Mouse (Mus musculus) neural tube, embryonic 12.5 days (tissue): ENCODE results near the gene Gfy. TPM values are rescaled to one million over a fixed set of nuclear protein-coding genes. Genes with fewer than 3 reads are reported as not detected.
A peak's percentile ranks its signal among the peaks of the same experiment; 100 is the strongest.

Experiments
- ATAC-seq: fragments of 200-750 bp; cut with Nextera tagmentation; 2 replicates; pipeline ENCODE4 v1.8.0; 2017; ENCODE audit warnings: low read depth, mild to moderate bottlenecking, moderate TSS enrichment, moderate library complexity; ENCODE audit not compliant: low FRiP score
- H3K27ac ChIP-seq: fragments of 300-500 bp; sonication (generic); 2 replicates; pipeline ENCODE4 v1.5.1; 2016
- H3K27me3 ChIP-seq: fragments of 300-500 bp; sonication (generic); replicated peaks from 2 replicates; pipeline ENCODE4 v1.6.1; 2016; ENCODE audit warnings: mild to moderate bottlenecking
- H3K36me3 ChIP-seq: fragments of 300-500 bp; sonication (generic); 2 replicates; pipeline ENCODE4 v1.6.1; 2016; ENCODE audit warnings: mild to moderate bottlenecking
- H3K4me1 ChIP-seq: fragments of 300-500 bp; sonication (generic); 2 replicates; pipeline ENCODE4 v1.6.1; 2016
- H3K4me2 ChIP-seq: fragments of 300-500 bp; sonication (generic); replicated peaks from 2 replicates; pipeline ENCODE4 v1.6.1; 2016; ENCODE audit warnings: mild to moderate bottlenecking
- H3K4me3 ChIP-seq: fragments of 300-500 bp; sonication (generic); 2 replicates; pipeline ENCODE4 v1.5.1; 2016
- H3K9ac ChIP-seq: fragments of 300-500 bp; sonication (generic); 2 replicates; pipeline ENCODE4 v1.6.1; 2016; ENCODE audit warnings: mild to moderate bottlenecking
- H3K9me3 ChIP-seq: fragments of 300-500 bp; sonication (generic); 2 replicates; pipeline ENCODE4 v1.6.1; 2016; ENCODE audit warnings: mild to moderate bottlenecking
- WGBS: fragments of 180-500 bp; shearing (Covaris S2); methylation state at CpG from one replicate; pipeline ENCODE4 v1.1.7; 2016; 5-methylcytosine and 5-hydroxymethylcytosine counted together
- polyA plus RNA-seq: library from polyadenylated mRNA; unstranded; fragments of >200 nt; fragmentation: Nextera tagmentation; extraction: Ambion mirVana; gene quantifications from 2 replicates; pipeline ENCODE4 v1.2.1, GENCODE M21; 2016

The Gfy gene
- polyA plus RNA-seq, 1 experiment from 2014 or later = not detected

DNA sequence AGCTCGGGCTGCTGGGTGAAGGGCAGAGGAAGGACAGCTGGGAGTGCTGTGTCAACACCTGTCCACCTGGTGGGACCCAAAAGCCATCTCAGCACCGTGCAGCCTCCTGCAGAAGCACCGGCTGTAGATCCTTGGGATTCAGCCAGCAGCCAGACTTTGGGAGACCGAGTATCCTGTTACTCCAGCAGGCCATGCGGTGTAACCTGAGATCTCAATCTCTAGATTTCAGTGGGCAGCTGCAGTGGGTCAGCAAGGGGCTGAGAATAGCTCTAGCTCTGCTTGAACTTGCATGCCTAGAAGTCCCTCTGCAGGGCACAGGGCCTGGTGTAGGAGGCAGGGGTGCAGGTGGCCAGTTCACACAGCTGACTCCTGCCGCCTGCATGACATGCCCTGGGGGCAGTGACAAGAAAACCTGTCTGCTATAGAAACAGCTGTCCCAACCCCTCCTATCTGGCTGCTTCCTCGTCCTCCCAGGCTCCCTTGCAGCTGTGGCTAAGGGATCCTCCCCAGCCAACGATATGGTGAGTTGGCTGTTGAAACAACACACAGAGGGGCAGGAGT lies 12.5 kb upstream of the Gfy start:
- no peak overlapping the region for H3K9ac ChIP-seq
- H3K4me1 ChIP-seq = peaks cover 7% of the 10 kb centered on the region
- WGBS = 21% methylated on average over 8 of the region's 8 CpGs
- H3K36me3 ChIP-seq = no peaks in the 10 kb centered on the region
- peaks cover 31% of the 10 kb centered on the region for H3K27me3 ChIP-seq
- H3K9me3 ChIP-seq = no peaks in the 10 kb centered on the region
- no peak overlapping the region for H3K4me2 ChIP-seq
- H3K27ac ChIP-seq = no peak overlapping the region
- H3K4me3 ChIP-seq = no peak overlapping the region
- ATAC-seq = no peak

DNA sequence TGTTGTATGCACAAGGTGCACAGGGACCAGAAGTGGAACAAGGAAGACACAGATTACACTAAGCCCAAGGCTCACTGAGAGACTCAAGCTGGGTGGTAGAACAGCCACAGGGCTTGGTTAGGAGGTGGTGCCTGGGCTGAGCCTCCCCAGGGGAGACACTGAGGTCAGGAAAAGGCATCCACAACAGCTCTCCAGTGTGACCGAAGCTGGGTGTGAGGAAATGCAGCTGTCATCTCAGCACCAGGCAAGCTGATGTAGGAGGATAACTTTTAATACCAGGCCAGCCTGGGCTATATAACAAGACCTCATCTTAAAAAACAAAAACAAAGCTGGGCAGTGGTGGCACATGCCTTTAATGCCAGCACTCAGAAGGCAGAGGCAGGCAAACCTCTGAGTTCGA lies 11.8 kb upstream of the Gfy start:
- Histone ChIP-seq H3K4me1 (peaks cover 7% of the 10 kb centered on the region), H3K9ac (no peak overlapping the region), H3K4me2 (no peak overlapping the region), H3K27ac (no peak overlapping the region), H3K4me3 (no peak overlapping the region), H3K27me3 (peaks cover 35% of the 10 kb centered on the region), H3K36me3 (no peaks in the 10 kb centered on the region), H3K9me3 (no peaks in the 10 kb centered on the region)
- ATAC-seq = no peak
- 80% methylated on average over 2 of the region's 2 CpGs for WGBS

DNA sequence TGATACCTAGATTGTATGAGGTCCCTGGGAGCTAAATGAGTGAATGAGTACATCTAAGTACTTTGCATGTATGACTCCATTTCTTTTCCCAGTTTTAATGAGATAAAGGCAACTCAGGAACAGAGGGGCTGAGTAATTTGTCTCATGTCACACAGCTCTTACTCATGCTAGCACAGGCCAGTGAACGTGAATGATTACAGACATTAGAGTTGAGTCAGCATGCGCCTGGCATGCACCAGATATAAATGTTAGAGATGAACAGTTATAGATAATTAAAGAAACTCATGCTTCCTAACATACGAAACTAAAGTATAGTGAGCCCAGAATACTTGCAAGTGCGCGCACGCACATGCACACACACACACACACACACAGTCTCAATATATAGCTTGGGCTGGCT lies 10.8 kb upstream of the Gfy start:
- peaks cover 43% of the 10 kb centered on the region for H3K27me3 ChIP-seq
- ATAC-seq = no peak
- H3K4me2 ChIP-seq = no peak overlapping the region
- no peaks in the 10 kb centered on the region for H3K9me3 ChIP-seq
- no peak overlapping the region for H3K27ac ChIP-seq
- 95% methylated on average over 6 of the region's 6 CpGs for WGBS
- H3K9ac ChIP-seq = no peak overlapping the region
- H3K4me1 ChIP-seq = peaks cover 7% of the 10 kb centered on the region
- H3K4me3 ChIP-seq = no peak overlapping the region
- H3K36me3 ChIP-seq = no peaks in the 10 kb centered on the region

DNA sequence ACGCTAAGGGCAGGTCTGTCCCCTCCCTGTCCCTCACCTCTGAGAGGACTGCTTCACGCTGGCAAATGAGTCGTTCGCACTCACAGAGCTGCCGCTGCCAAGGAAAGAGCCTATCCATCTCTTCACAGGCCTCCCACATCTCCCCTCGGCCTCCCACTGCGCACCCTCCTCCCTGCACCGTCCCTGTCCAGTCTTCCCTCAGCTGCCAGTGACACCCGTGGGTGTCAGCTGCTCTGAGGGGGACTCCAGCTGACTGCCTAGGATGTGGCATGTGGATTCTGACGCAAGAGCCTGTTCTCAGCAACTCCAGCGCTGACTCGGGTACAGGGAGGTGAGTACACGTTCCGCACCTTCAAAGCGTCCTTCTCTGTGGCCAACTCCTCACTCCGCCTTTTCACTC lies 10.2 kb upstream of the Gfy start:
- 61% methylated on average over 16 of the region's 16 CpGs for WGBS
- H3K27ac ChIP-seq = no peak overlapping the region
- no peak overlapping the region for H3K4me3 ChIP-seq
- H3K4me1 ChIP-seq = peaks cover 7% of the 10 kb centered on the region
- no peaks in the 10 kb centered on the region for H3K9me3 ChIP-seq
- H3K9ac ChIP-seq = no peak overlapping the region
- no peak for ATAC-seq
- H3K36me3 ChIP-seq = no peaks in the 10 kb centered on the region
- peaks cover 46% of the 10 kb centered on the region for H3K27me3 ChIP-seq
- H3K4me2 ChIP-seq = no peak overlapping the region

DNA sequence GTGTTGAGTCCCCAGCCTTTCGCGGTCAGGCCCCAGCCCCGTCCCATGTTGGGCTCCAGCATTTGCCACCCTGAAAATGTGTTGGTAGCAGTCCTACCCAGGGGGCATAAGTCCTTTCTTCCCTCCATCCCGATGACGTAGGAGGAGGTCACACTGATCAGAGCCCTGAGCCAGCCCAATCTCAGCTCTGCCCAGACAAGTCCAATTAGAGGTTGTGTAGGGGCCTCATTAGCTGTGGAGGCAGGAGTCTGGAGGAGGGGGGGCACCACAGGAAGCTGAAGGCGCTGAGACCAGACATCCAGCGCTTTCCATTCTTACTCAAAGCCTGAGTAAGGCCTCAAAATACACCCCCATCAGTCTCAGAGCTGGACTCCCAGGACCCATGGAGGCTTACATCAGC lies 6.6 kb upstream of the Gfy start:
- WGBS = 63% methylated on average over 7 of the region's 7 CpGs

DNA sequence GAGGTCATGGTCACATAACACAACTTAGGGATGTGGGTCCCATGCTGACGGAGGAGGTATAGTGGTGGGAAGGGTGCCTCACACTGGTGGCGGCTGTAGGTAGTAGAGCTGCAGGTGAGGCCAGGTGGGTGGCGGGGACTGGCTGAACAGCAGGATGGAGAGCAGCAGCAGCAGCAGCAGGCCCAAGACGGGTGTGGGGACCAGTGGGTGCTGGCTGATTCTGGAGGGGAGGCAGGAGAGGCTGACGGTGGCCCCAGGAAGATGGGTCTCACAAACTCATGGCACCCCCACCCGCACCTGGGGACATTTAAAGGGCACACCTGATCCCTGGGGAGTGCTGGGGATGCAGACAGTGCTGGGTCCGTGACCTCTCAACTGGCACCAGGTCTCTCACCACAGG lies 4.3 kb upstream of the Gfy start:
- no peak overlapping the region for H3K9ac ChIP-seq
- ATAC-seq = no peak
- no peak overlapping the region for H3K4me2 ChIP-seq
- H3K27me3 ChIP-seq = peaks cover 90% of the 10 kb centered on the region
- 62% methylated on average over 7 of the region's 7 CpGs for WGBS
- no peaks in the 10 kb centered on the region for H3K36me3 ChIP-seq
- no peak overlapping the region for H3K27ac ChIP-seq
- 0 out of 2 replicates have a peak, but pooled peaks cover 4% of the 10 kb centered on the region for H3K9me3 ChIP-seq
- H3K4me1 ChIP-seq = peaks cover 15% of the 10 kb centered on the region
- no peak overlapping the region for H3K4me3 ChIP-seq

More for the DNA sequence above, 6.6 kb upstream of the Gfy start:
- no peak for ATAC-seq
- H3K27me3 ChIP-seq = peaks cover 74% of the 10 kb centered on the region
- no peak overlapping the region for H3K4me2 ChIP-seq
- 0 out of 2 replicates have a peak, but pooled peaks cover 2% of the 10 kb centered on the region for H3K9me3 ChIP-seq
- no peak overlapping the region for H3K4me3 ChIP-seq
- no peak overlapping the region for H3K9ac ChIP-seq
- H3K4me1 ChIP-seq = peaks cover 14% of the 10 kb centered on the region
- no peaks in the 10 kb centered on the region for H3K36me3 ChIP-seq
- H3K27ac ChIP-seq = no peak overlapping the region

DNA sequence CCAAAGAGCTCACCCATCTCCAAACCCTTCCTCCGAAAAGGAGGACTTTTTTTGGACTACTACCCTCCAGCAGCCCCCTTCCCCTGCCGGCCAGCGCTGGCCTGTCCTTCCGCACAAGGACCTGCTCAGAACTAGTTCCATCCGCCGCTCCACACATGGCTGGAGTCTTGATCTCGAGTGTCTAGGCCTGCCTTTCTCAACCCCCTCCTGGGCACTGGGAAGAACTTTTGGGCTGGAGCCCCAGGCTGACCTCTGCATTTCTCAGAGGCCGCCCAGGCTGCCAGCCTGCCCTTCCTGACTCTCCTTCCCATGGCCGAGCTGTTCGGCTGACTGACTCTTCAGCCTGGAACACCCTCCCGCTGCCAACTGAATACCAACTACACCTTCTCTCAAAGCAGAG lies 3.2 kb upstream of the Gfy start:
- H3K9me3 ChIP-seq = 0 out of 2 replicates have a peak, but pooled peaks cover 4% of the 10 kb centered on the region
- H3K27ac ChIP-seq = no peak overlapping the region
- peak overlapping the region; percentile 54 for H3K4me2 ChIP-seq
- H3K27me3 ChIP-seq = peaks cover 93% of the 10 kb centered on the region
- ATAC-seq = no peak
- 18% methylated on average over 11 of the region's 11 CpGs for WGBS
- H3K36me3 ChIP-seq = no peaks in the 10 kb centered on the region
- H3K4me1 ChIP-seq = peaks cover 15% of the 10 kb centered on the region
- H3K9ac ChIP-seq = 0 out of 2 replicates have a peak overlapping the region, but pooled peaks have one; percentile 29
- H3K4me3 ChIP-seq = peak overlapping the region; percentile 18

DNA sequence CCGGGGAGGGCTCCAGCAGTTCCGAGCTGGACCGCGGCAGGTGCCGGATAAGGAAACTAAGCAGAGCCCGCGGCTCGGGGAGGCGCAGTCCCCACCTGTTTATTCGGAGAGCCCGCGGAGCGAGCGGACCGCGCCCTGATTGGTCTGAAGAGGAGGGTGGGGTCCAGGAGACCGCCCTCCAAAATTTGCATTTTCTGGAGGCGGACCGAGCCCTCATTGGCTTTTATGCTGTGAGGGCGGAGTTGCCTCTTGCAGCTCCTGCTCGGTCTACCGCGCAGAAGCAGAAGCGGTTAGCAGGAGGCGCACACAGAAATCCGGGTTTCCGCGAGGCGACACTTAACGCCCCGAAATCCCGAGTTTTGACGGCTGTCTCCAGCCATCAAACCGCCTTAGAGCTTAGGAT lies 2.8 kb upstream of the Gfy start:
- Histone ChIP-seq H3K9ac (0 out of 2 replicates have a peak overlapping the region, but pooled peaks have one; percentile 29), H3K27me3 (peaks cover 96% of the 10 kb centered on the region), H3K27ac (no peak overlapping the region), H3K4me2 (peak overlapping the region; percentile 54), H3K9me3 (0 out of 2 replicates have a peak, but pooled peaks cover 4% of the 10 kb centered on the region), H3K4me3 (peak overlapping the region; percentile 19), H3K4me1 (peaks cover 15% of the 10 kb centered on the region), H3K36me3 (no peaks in the 10 kb centered on the region)
- ATAC-seq = peak; percentile 71
- WGBS = under 1% methylated on average over 34 of the region's 34 CpGs

DNA sequence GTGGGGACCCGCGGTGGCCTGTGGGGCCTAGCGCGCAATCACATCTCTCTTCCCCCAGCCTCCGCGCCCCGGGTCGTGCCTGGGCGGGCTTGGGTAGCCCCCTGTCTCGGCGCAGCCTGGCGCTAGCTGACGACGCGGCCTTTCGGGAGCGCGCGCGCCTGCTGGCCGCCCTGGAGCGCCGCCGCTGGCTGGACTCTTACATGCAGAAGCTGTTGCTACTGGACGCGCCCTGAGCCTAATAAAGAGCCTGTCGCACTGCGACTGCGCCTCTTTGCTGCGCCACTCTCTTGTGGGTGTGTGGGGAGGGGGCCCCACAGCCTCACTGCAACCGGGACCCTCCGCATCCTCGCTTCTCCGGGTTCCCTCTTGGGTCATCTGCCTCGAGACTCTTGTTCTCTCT lies 2.2 kb upstream of the Gfy start:
- H3K4me2 ChIP-seq = peak overlapping the region; percentile 54
- 0 out of 2 replicates have a peak, but pooled peaks cover 4% of the 10 kb centered on the region for H3K9me3 ChIP-seq
- H3K27me3 ChIP-seq = peaks cover 96% of the 10 kb centered on the region
- H3K4me3 ChIP-seq = peak overlapping the region; percentile 5; the same call in 1 of the 2 replicates
- WGBS = 4% methylated on average over 35 of the region's 35 CpGs
- peaks cover 15% of the 10 kb centered on the region for H3K4me1 ChIP-seq
- H3K9ac ChIP-seq = no peak overlapping the region
- H3K36me3 ChIP-seq = no peaks in the 10 kb centered on the region
- ATAC-seq = no peak
- H3K27ac ChIP-seq = no peak overlapping the region

DNA sequence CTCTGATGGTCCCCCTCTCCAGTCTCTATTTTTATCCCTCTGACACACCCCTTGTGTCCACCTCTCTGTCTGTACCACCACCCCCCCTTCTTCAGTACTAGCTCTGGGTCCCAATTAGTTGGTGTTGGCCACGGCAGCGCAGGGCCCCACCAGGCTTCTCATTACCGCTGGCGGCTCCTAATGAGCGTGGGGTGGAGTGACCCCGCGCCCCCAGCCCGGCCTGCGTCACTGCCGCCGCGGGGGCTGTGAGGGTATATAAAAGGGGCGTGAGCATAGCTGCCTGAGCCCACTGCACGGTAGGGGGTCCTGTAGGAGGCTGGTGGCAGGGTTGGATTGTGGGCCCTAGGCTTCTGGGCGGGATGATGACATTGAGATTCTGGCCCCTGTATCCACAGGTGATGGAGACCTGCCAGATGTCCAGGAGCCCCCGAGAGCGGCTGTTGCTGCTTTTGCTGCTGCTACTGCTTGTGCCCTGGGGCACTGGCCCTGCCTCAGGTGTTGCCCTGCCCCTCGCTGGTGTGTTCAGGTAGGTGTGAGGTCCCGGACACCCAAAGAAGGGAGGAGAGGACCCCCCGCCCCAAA lies 1.6 kb upstream of the Gfy start, which contains the start of gene Pth2:
Gene Pth2 (plus strand): TSS at position 100 of the 582 bp plus-strand sequence.
- no peak for ATAC-seq
- Histone ChIP-seq H3K4me3 (peak within 1 kb of the TSS; percentile 5; the same call in 1 of the 2 replicates), H3K4me1 (peaks cover 21% of the 10 kb centered on the region), H3K36me3 (no peaks in the 10 kb centered on the region), H3K27me3 (peaks cover 97% of the 10 kb centered on the region), H3K9ac (no peak within 1 kb of the TSS), H3K9me3 (0 out of 2 replicates have a peak, but pooled peaks cover 4% of the 10 kb centered on the region), H3K4me2 (peak within 1 kb of the TSS; percentile 54), H3K27ac (no peak within 1 kb of the TSS)
- WGBS = 17% methylated on average over 20 of the region's 20 CpGs

DNA sequence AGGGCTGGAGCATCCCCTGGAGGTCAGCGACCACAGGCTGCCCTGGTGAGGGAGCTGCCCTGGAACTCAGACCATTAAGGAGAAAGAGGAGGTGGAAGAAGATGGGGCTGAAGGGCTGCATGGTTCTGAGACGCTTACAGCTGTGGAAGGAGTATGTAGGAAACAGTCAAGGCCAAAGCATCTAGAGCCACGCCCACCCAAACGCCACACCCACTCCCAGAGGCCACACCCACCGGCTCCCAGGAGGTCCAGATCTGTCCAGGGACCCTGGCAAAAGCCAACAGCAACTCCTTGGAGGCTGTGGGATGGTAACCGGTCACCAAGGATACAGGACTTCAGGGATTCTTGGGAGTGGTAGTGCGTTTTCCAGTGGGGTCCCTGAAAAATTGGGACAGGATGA lies 819 bp downstream of the Gfy start:
- Histone ChIP-seq H3K9me3 (0 out of 2 replicates have a peak, but pooled peaks cover 4% of the 10 kb centered on the region), H3K27ac (no peak overlapping the region), H3K4me3 (no peak overlapping the region), H3K36me3 (no peaks in the 10 kb centered on the region), H3K4me2 (no peak overlapping the region), H3K27me3 (peaks cover 98% of the 10 kb centered on the region), H3K4me1 (peaks cover 30% of the 10 kb centered on the region), H3K9ac (no peak overlapping the region)
- ATAC-seq = no peak
- WGBS = 21% methylated on average over 7 of the region's 7 CpGs

DNA sequence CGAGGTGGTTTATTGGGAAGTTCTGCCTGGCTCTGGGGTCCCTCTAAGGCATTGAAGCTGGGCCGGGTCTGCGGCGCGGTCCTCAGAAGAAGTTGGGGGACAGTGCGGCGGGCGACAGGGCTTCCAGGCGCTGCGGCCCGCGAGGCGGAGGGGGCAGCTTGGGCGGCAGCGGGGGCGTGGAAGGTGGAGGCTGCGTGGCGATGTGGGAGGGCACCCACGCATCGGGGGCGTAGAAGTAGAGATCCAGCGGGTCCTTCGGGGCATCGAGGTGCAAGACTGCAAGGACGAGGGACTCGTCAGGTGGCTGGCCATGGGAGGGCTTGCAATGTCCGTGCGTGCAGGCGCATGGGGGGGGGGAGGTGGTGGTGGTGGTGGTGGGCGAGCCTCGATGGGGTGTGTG lies 3.0 kb downstream of the Gfy start:
- Histone ChIP-seq H3K27ac (no peak overlapping the region), H3K9me3 (0 out of 2 replicates have a peak, but pooled peaks cover 4% of the 10 kb centered on the region), H3K36me3 (no peaks in the 10 kb centered on the region), H3K4me3 (peak overlapping the region; percentile 9), H3K4me2 (peak overlapping the region; percentile 36), H3K9ac (no peak overlapping the region), H3K27me3 (peaks cover 87% of the 10 kb centered on the region), H3K4me1 (peaks cover 19% of the 10 kb centered on the region)
- ATAC-seq = no peak
- WGBS = 4% methylated on average over 31 of the region's 31 CpGs
